Mouse (Mus musculus) retina, embryonic 14.5 days (tissue): ENCODE results near the gene Olfr1457.

ENCODE experiments used
- DNase-seq: peaks from one replicate; pipeline ENCODE4 v3.0.0-alpha.2; 2015; ENCODE audit warnings: low spot score

The Olfr1457 gene

GRCm38 (mm10) chr19:13097791-13098190 is at the start of gene Olfr1457:
TSS of gene Olfr1457 (minus strand) at chr19:13097891.
- DNase-seq: no peak

DNA sequence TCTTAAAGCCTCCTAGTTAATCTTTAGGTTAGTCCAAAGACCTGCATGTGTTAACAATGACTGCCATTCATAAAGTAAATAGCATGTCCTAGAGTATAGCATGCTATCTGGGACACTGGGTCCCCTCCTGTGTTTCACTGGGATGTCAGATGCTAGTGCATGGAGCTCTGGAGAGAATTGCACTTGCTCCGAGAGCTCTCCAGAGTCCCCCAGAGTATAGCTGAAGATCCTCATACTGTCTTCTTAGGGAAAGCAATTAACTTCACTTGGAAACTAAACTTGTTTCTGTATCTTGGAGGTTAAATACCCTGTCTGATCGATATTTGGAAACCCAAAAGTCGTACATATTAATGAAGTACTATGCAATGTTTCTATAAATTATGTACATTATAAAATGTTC is 9.0 kb upstream of the Olfr1457 start, which contains the start of gene Olfr1458:
TSS of gene Olfr1458 (minus strand) at position 101 of the 400 bp plus-strand sequence.
- no peak for DNase-seq

DNA sequence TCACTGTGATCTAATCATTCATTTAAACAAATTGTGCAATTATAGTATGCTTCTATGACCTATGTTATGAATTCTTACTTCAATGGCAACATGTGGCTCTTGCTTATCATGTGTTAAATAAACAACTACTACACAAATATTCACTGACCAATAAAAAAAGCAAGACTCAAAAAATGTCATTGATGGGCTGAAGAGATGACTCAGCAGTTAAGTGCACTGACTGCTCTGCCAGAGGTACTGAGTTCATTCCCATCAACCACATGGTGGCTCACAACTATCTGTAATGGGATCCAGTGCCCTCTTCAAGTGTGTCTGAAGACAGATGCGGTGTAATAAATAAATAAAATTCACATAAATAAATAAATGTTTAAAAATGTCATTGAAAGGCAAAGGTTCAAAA is 3.8 kb downstream of the Olfr1457 start:
- DNase-seq: no peak

DNA sequence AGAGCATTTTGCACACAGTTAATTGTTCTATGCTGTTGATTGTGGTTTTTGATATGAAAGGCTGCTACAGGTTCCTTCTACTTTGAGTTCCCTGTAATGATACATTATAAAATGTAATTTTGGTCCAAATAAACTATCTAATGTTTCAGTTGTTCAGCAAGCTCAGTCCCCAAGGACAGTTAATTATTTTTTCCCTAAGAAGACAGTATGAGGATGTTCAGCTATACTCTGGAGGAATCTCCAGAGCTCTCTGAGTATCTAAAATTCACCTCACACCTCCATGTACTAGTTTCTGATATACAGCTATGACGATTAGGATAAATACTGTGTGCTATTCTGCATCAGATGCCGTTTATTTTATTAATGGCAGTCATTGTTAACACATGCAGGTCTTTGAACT is 37.4 kb downstream of the Olfr1457 start, which contains the start of gene Olfr1454:
TSS of gene Olfr1454 (plus strand) at position 301 of the 400 bp plus-strand sequence.
- DNase-seq: no peak
